ENCODE assay signal across 10 mouse cellular contexts in the genomic region with DNA sequence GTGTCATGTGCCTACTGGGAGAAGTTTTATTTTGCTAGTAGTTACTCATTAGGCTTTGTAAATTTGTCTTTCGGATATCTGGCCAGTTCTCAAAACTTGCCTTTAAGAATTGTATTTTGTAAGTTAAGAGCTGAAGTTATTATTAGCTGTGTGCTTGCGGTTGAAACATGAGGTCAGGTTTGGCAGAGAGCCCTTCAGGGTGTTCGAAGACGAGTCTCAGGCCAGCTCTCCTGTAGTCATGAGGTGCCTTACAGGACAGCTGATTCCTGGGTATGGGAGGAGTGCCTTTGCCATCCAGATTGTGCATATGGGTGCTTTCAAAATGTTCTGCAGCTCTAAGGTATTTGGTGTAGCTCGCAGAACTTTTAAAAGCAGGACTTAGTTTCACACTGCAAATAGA. TPM values are rescaled to one million over a fixed set of nuclear protein-coding genes. Genes with fewer than 3 reads are reported as not detected.
A peak's percentile ranks its signal among the peaks of the same experiment; 100 is the strongest.
DNase-seq lines count a peak whose midpoint lies in the region; ATAC-seq and TF ChIP-seq lines count a peak whose summit lies in the region.
"Had no signal": no experiment of that assay in that cellular context is flagged by ENCODE, and none has a peak within 500 bp of the region (broad histone marks: within the 10 kb centered on the region; RNA-seq: fewer than 3 reads in every experiment).

No protein-coding gene starts in this region.

- H3K9me3 ChIP-seq in heart, embryonic 13.5 days, result no peaks in the 10 kb centered on the region
- H3K9me3 ChIP-seq in forebrain, embryonic 13.5 days (replicated peaks), result no peaks in the 10 kb centered on the region
- no peaks in the 10 kb centered on the region for H3K9me3 ChIP-seq in midbrain, embryonic 11.5 days (ENCODE audit: control insufficient read depth, low read length)
- H3K9me3 ChIP-seq in hindbrain, embryonic 13.5 days, result no peaks in the 10 kb centered on the region

- H3K27me3 ChIP-seq in heart, embryonic 13.5 days (replicated peaks), result no peaks in the 10 kb centered on the region
- H3K27me3 ChIP-seq in forebrain, embryonic 13.5 days, result no peaks in the 10 kb centered on the region; the same call in 1 of the 2 replicates
- H3K27me3 ChIP-seq in midbrain, embryonic 11.5 days (ENCODE audit: control insufficient read depth, insufficient read depth, low read length), result peaks cover 6% of the 10 kb centered on the region
- peaks cover 19% of the 10 kb centered on the region; the same call in 1 of the 2 replicates for H3K27me3 ChIP-seq in hindbrain, embryonic 13.5 days

- no peaks in the 10 kb centered on the region for H3K36me3 ChIP-seq in heart, embryonic 13.5 days
- H3K36me3 ChIP-seq in forebrain, embryonic 13.5 days (ENCODE audit: poor library complexity, severe bottlenecking), result no peaks in the 10 kb centered on the region
- H3K36me3 ChIP-seq in midbrain, embryonic 11.5 days (ENCODE audit: control insufficient read depth, insufficient read depth, low read length), result no peaks in the 10 kb centered on the region
- H3K36me3 ChIP-seq in hindbrain, embryonic 13.5 days, result no peaks in the 10 kb centered on the region

- H3K4me2 ChIP-seq in heart, embryonic 13.5 days, result peak overlapping the region; percentile 24
- H3K4me2 ChIP-seq in forebrain, embryonic 13.5 days, result no peak overlapping the region
- no peak overlapping the region for H3K4me2 ChIP-seq in midbrain, embryonic 11.5 days
- H3K4me2 ChIP-seq in hindbrain, embryonic 13.5 days, result no peak overlapping the region

- TF ChIP-seq POLR2A in lung, adult 2 months (IDR thresholded peaks at IDR 0.05; ENCODE audit: borderline replicate concordance, extremely low read depth, low read depth, low read length), result no peak

- H3K9ac ChIP-seq in heart, embryonic 13.5 days, result no peak overlapping the region
- no peak overlapping the region for H3K9ac ChIP-seq in forebrain, embryonic 13.5 days
- H3K9ac ChIP-seq in midbrain, embryonic 11.5 days (ENCODE audit: low read length), result no peak overlapping the region
- H3K9ac ChIP-seq in hindbrain, embryonic 13.5 days, result no peak overlapping the region

- peak; percentile 7 to 25 for DNase-seq in lung, adult 18-20 months
- DNase-seq in lung, adult 2 months, result no peak
- DNase-seq in gastrocnemius, adult 8-10 months (ENCODE audit: low spot score in 2 of 2), result peak; percentile 29 to 44
- DNase-seq in lung, postnatal 36 days, result peak; percentile 24
- no peak for DNase-seq in midbrain, embryonic 11.5 days (ENCODE audit: low spot score, missing footprints)
- DNase-seq: cerebellum, adult 11 months had no signal

- H3K4me1 ChIP-seq in lung, adult 2 months (ENCODE audit: control insufficient read depth, insufficient read depth, low read length), result no peaks in the 10 kb centered on the region
- 0 out of 2 replicates have a peak, but pooled peaks cover 11% of the 10 kb centered on the region for H3K4me1 ChIP-seq in heart, embryonic 13.5 days
- H3K4me1 ChIP-seq in forebrain, embryonic 13.5 days, result no peaks in the 10 kb centered on the region
- no peaks in the 10 kb centered on the region for H3K4me1 ChIP-seq in midbrain, embryonic 11.5 days (ENCODE audit: control insufficient read depth, insufficient read depth, low read length)
- no peaks in the 10 kb centered on the region for H3K4me1 ChIP-seq in hindbrain, embryonic 13.5 days (replicated peaks)

- 61% methylated on average over 5 of the region's 5 CpGs for WGBS in lung, adult 2 months
- 43% methylated on average over 5 of the region's 5 CpGs for WGBS in heart, embryonic 13.5 days
- WGBS in forebrain, embryonic 13.5 days, result 93% methylated on average over 5 of the region's 5 CpGs
- WGBS in midbrain, embryonic 11.5 days, result 87% methylated on average over 5 of the region's 5 CpGs
- 91% methylated on average over 5 of the region's 5 CpGs for WGBS in hindbrain, embryonic 13.5 days

- no peak for TF ChIP-seq CTCF in lung, adult 2 months (IDR thresholded peaks at IDR 0.05; ENCODE audit: insufficient read depth, low read length)

- H3K4me3 ChIP-seq in lung, adult 2 months (replicated peaks; ENCODE audit: extremely low read depth, low read depth, low read length), result no peak overlapping the region
- H3K4me3 ChIP-seq in heart, embryonic 13.5 days, result no peak overlapping the region
- no peak overlapping the region for H3K4me3 ChIP-seq in forebrain, embryonic 13.5 days
- no peak overlapping the region for H3K4me3 ChIP-seq in midbrain, embryonic 11.5 days (ENCODE audit: low read depth, low read length)
- H3K4me3 ChIP-seq in hindbrain, embryonic 13.5 days, result no peak overlapping the region

- ATAC-seq in heart, embryonic 13.5 days (ENCODE audit: extremely low read depth, insufficient number of reproducible peaks, low FRiP score, low TSS enrichment), result no peak
- ATAC-seq in forebrain, embryonic 13.5 days, result no peak
- no peak for ATAC-seq in midbrain, embryonic 11.5 days (ENCODE audit: low FRiP score)
- ATAC-seq in hindbrain, embryonic 13.5 days (ENCODE audit: low FRiP score), result no peak
- ATAC-seq: activated CD4-positive, CD25-positive, alpha-beta regulatory T cell, adult 4 months had no signal

- peak overlapping the region; percentile 58 for H3K27ac ChIP-seq in heart, embryonic 13.5 days (replicated peaks)
- H3K27ac ChIP-seq in forebrain, embryonic 13.5 days, result no peak overlapping the region
- H3K27ac ChIP-seq in midbrain, embryonic 11.5 days (ENCODE audit: low read depth, low read length), result no peak overlapping the region
- no peak overlapping the region for H3K27ac ChIP-seq in hindbrain, embryonic 13.5 days

RNA-seq across cellular contexts. Expression of a gene that starts 37.4 kb away (rescaled TPM):
- 7.2 and 8.4 TPM in 2 replicates for polyA plus RNA-seq in lung, adult 2 months (2012; rRNA removed)
- 1 to 10 TPM; 2.4 to 3.4 (median 3.1) TPM for total RNA-seq in gastrocnemius, adult 8-10 months (2022)
- polyA plus RNA-seq in heart, embryonic 13.5 days (2015; fragmentation: Nextera tagmentation; extraction: Ambion mirVana), result 8.6 and 9.9 TPM in 2 replicates
- polyA plus RNA-seq in forebrain, embryonic 13.5 days (2015; fragmentation: Nextera tagmentation; extraction: Ambion mirVana), result 0.46 and 0.47 TPM in 2 replicates
- polyA plus RNA-seq in midbrain, embryonic 11.5 days (2014; fragmentation: Nextera tagmentation; extraction: Ambion mirVana), result 0.91 and 1.0 TPM in 2 replicates
- 1.3 and 1.5 TPM in 2 replicates for polyA plus RNA-seq in hindbrain, embryonic 13.5 days (2015; fragmentation: Nextera tagmentation; extraction: Ambion mirVana)

Comparison
In these comparisons a context has a peak if more than half of its experiments do, and no peak if none do; other contexts are left out.
1. DNase-seq: peak in lung, adult 18-20 months (2 of 2), gastrocnemius, adult 8-10 months (2 of 2) and lung, postnatal 36 days (single experiment); none in lung, adult 2 months (single experiment) and midbrain, embryonic 11.5 days (single experiment).